Mouse (Mus musculus): Measurements from ENCODE around the gene Khdrbs1.

- TF ChIP-seq EP300 (IDR thresholded peaks at IDR 0.05) (no peak), CTCF (IDR thresholded peaks at IDR 0.05) (no peak)
These were observed 691 bp downstream of the Khdrbs1 start for GRCm38 (mm10) chr4:129741251-129741973.

All from lung, postnatal 0 days (tissue).